Mouse (Mus musculus) central nervous system, embryonic 14 days (tissue): ENCODE measurements around the gene Traf6. TPM values are rescaled to one million over a fixed set of nuclear protein-coding genes. Genes with fewer than 3 reads are reported as not detected.

Experiments used
- polyA plus RNA-seq: library from polyadenylated mRNA; depleted of rRNA; stranded (reverse); fragments of >200 nt; gene quantifications from 2 replicates; pipeline ENCODE4 v1.2.3, GENCODE M21; 2012; rRNA removed

Traf6 gene
- 12.2 and 15.1 TPM in 2 replicates for polyA plus RNA-seq

GRCm38 (mm10) chr2:101678236-101679021 is at the start of gene Traf6:
Traf6 (plus strand) TSS chr2:101678429.

DNA sequence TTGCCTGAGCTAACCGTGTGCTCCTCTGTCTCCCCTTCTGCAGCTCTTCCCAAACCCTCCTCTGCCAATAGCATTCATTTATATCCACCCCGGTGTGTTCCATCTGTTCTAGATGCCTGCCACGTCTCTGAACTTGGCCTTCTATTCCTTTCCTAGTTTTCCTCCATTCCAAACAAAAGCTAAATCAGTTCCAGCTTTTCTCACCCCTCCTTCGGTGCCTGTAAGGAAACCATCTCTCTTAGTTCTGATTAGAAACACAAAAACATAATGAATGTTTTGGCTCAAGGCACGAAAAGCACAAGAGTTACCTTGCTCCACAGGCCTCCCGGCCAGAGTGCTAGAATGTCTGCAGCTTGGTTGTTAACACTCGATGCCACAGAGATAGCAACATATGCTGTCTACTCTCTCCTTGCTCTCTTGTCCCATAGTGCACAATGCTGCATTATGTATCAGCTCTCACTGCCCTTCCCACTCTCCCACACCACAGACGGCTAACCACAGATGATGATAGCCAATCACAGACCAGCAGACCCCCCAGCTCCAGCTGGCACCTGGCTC is 29.0 kb upstream of the Traf6 start, which contains the start of the genes Rag1 and B230118H07Rik:
Rag1 (minus strand) TSS at position 388 of the 558 bp plus-strand sequence.
B230118H07Rik (minus strand) TSS at position 419 of the 558 bp plus-strand sequence.

Other genes starting within 250 kb of the Traf6 start
- gene Rag2, start 53.7 kb upstream of the Traf6 start, polyA plus RNA-seq = 0.01 and 0.05 TPM in 2 replicates
- 0.16 and 0.31 TPM in 2 replicates for gene Rag1, start 28.9 kb upstream of the Traf6 start, polyA plus RNA-seq
- gene B230118H07Rik, start 28.9 kb upstream of the Traf6 start, polyA plus RNA-seq = 27.9 and 28.5 TPM in 2 replicates
- 4.5 and 4.7 TPM in 2 replicates for gene Prr5l, start 204.6 kb downstream of the Traf6 start, polyA plus RNA-seq
- gene Commd9, start 207.8 kb downstream of the Traf6 start, polyA plus RNA-seq = 143 and 146 TPM in 2 replicates